Mouse (Mus musculus): ENCODE results near the gene Olfr732.

Olfr732 gene

GRCm38 (mm10) chr14:50284106-50284505, at the start of gene Olfr732:
Gene Olfr732, minus strand, starts transcription at chr14:50284206.
- in situ Hi-C loops (cut with MboI, MseI), result no loop called here

GRCm38 (mm10) chr14:50326661-50327060, 42.7 kb upstream of the Olfr732 start, which contains the start of gene Olfr734:
Gene Olfr734, minus strand, starts transcription at chr14:50326761.
- in situ Hi-C loops (cut with MboI, MseI), result no loop called here

- in situ Hi-C loops (cut with MboI, MseI), result no loop called here
These were observed 17.4 kb upstream of the Olfr732 start, which contains the start of gene Olfr733 for GRCm38 (mm10) chr14:50301422-50301821. Gene Olfr733, minus strand, starts transcription at chr14:50301522.

GRCm38 (mm10) chr14:50241766-50242165, 42.2 kb downstream of the Olfr732 start, which contains the start of gene Olfr731:
Gene Olfr731, minus strand, starts transcription at chr14:50241866.
- in situ Hi-C loops (cut with MboI, MseI), result no loop called here

Data from T-helper 1 cell (primary cell).